Comparison of ENCODE assay signal across 8 mouse cellular contexts in genomic region chr1:191317591-191318196, GRCm38 (mm10). TPM values are rescaled to one million over a fixed set of nuclear protein-coding genes. Genes with fewer than 3 reads are reported as not detected.
A peak's percentile ranks its signal among the peaks of the same experiment; 100 is the strongest.
DNase-seq lines count a peak whose midpoint lies in the region; ATAC-seq lines count a peak whose summit lies in the region.

TSS of gene Nenf (minus strand) at chr1:191318194.

- peak within 1 kb of the TSS; percentile 82 for H3K27ac ChIP-seq in intestine, embryonic 15.5 days
- H3K27ac ChIP-seq in limb, embryonic 10.5 days = peak within 1 kb of the TSS; percentile 97
- H3K27ac ChIP-seq in midbrain, embryonic 11.5 days (ENCODE audit: low read depth, low read length) = no peak within 1 kb of the TSS

- H3K36me3 ChIP-seq in intestine, embryonic 15.5 days = no peaks in the 10 kb centered on the region
- no peaks in the 10 kb centered on the region for H3K36me3 ChIP-seq in limb, embryonic 10.5 days
- no peaks in the 10 kb centered on the region for H3K36me3 ChIP-seq in midbrain, embryonic 11.5 days (ENCODE audit: control insufficient read depth, insufficient read depth, low read length)

- no peaks in the 10 kb centered on the region for H3K27me3 ChIP-seq in intestine, embryonic 15.5 days (replicated peaks)
- no peaks in the 10 kb centered on the region for H3K27me3 ChIP-seq in limb, embryonic 10.5 days (ENCODE audit: low read depth, poor library complexity, severe bottlenecking)
- H3K27me3 ChIP-seq in midbrain, embryonic 11.5 days (ENCODE audit: control insufficient read depth, insufficient read depth, low read length) = no peaks in the 10 kb centered on the region

- H3K4me3 ChIP-seq in intestine, embryonic 15.5 days (replicated peaks) = peak within 1 kb of the TSS; percentile 80
- peak within 1 kb of the TSS; percentile 90 for H3K4me3 ChIP-seq in limb, embryonic 10.5 days
- peak within 1 kb of the TSS; percentile 51 for H3K4me3 ChIP-seq in midbrain, embryonic 11.5 days (ENCODE audit: low read depth, low read length)

- peak within 1 kb of the TSS; percentile 88 for H3K9ac ChIP-seq in intestine, embryonic 15.5 days
- peak within 1 kb of the TSS; percentile 80 for H3K9ac ChIP-seq in midbrain, embryonic 11.5 days (ENCODE audit: low read length)

- H3K4me2 ChIP-seq in intestine, embryonic 15.5 days (replicated peaks) = peak within 1 kb of the TSS; percentile 89
- H3K4me2 ChIP-seq in midbrain, embryonic 11.5 days = peak within 1 kb of the TSS; percentile 82

- WGBS in intestine, embryonic 15.5 days = under 1% methylated on average over 50 of the region's 54 CpGs
- WGBS in limb, embryonic 10.5 days = under 1% methylated on average over 54 of the region's 54 CpGs
- 2% methylated on average over 49 of the region's 54 CpGs for WGBS in midbrain, embryonic 11.5 days

- H3K9me3 ChIP-seq in intestine, embryonic 15.5 days = no peaks in the 10 kb centered on the region
- no peaks in the 10 kb centered on the region for H3K9me3 ChIP-seq in limb, embryonic 10.5 days (replicated peaks)
- H3K9me3 ChIP-seq in midbrain, embryonic 11.5 days (ENCODE audit: control insufficient read depth, low read length) = no peaks in the 10 kb centered on the region

- ATAC-seq in intestine, embryonic 15.5 days = peak; percentile 95
- peak; percentile 91 for ATAC-seq in midbrain, embryonic 11.5 days (ENCODE audit: low FRiP score)

- DNase-seq in layer of hippocampus, adult 11-12 months (ENCODE audit: low spot score) = peak; percentile 76
- no peak for DNase-seq in layer of hippocampus, adult 9-10 months (ENCODE audit: low spot score)
- DNase-seq in embryo, embryonic 9.5 days (ENCODE audit: extremely low spot score) = peak; percentile 76
- peak; percentile 65 to 82 for DNase-seq in gastrocnemius, postnatal 4 days (ENCODE audit: low spot score in 2 of 2)
- DNase-seq in limb, embryonic 10.5 days (ENCODE audit: low spot score) = peak; percentile 81
- peak; percentile 96 for DNase-seq in midbrain, embryonic 11.5 days (ENCODE audit: low spot score, missing footprints)
- peak; percentile 83 for DNase-seq in spleen, adult 12 weeks (ENCODE audit: low spot score)

- H3K4me1 ChIP-seq in intestine, embryonic 15.5 days (replicated peaks) = no peaks in the 10 kb centered on the region; the same call in 1 of the 2 replicates
- H3K4me1 ChIP-seq in limb, embryonic 10.5 days = peaks cover 20% of the 10 kb centered on the region
- H3K4me1 ChIP-seq in midbrain, embryonic 11.5 days (ENCODE audit: control insufficient read depth, insufficient read depth, low read length) = peaks cover 7% of the 10 kb centered on the region; the same call in 1 of the 2 replicates

RNA-seq across cellular contexts. Expression of gene Nenf, which starts in this region (rescaled TPM):
- total RNA-seq in gastrocnemius, postnatal 4 days (2021) = 10 to 100 TPM; 94.5 to 94.7 TPM
- 91.3 and 94.3 TPM in 2 replicates for polyA plus RNA-seq in intestine, embryonic 15.5 days (2015; fragmentation: Nextera tagmentation; extraction: Ambion mirVana)
- 50.3 and 53.7 TPM in 2 replicates for polyA plus RNA-seq in limb, embryonic 10.5 days (2016; fragmentation: Nextera tagmentation; extraction: Ambion mirVana)
- polyA plus RNA-seq in midbrain, embryonic 11.5 days (2014; fragmentation: Nextera tagmentation; extraction: Ambion mirVana) = 70.5 and 77.9 TPM in 2 replicates
